Mouse (Mus musculus) right cerebral cortex, postnatal 10 days (tissue): ENCODE data around the gene Defa35.
"Not testable (repeated sequence)": the region's sequence is repeated elsewhere in the genome, so short reads cannot be mapped to it uniquely, and the experiment has no call there.

Source experiments
- DNase-seq, 2 experiments: peaks; one replicate each; pipeline ENCODE4 v3.0.0; 2021; ENCODE audit warnings: low spot score in 2 of 2

Gene Defa35

GRCm38 (mm10) chr8:21064738-21065137, at the start of gene Defa35:
TSS of gene Defa35 (plus strand) at chr8:21065038.
- not testable (repeated sequence) for DNase-seq

GRCm38 (mm10) chr8:21025245-21025644, 39.6 kb upstream of the Defa35 start, which contains the start of gene Defa21:
TSS of gene Defa21 (plus strand) at chr8:21025545.
- DNase-seq = not testable (repeated sequence)

- not testable (repeated sequence) for DNase-seq
Measured at GRCm38 (mm10) chr8:21054747-21055146, 10.1 kb upstream of the Defa35 start, which contains the start of gene Defa23. TSS of gene Defa23 (plus strand) at chr8:21055047.

- DNase-seq = not testable (repeated sequence)
Measured at GRCm38 (mm10) chr8:21084142-21084541, 19.3 kb downstream of the Defa35 start, which contains the start of gene Defa25. TSS of gene Defa25 (plus strand) at chr8:21084442.

- DNase-seq = no peak
Measured at GRCm38 (mm10) chr8:21093106-21093505, 28.3 kb downstream of the Defa35 start.

- not testable (repeated sequence) for DNase-seq
Measured at GRCm38 (mm10) chr8:21095950-21096349, 31.1 kb downstream of the Defa35 start, which contains the start of gene Gm14851. TSS of gene Gm14851 (minus strand) at chr8:21096050.
